Mouse (Mus musculus) heart, postnatal 0 days (tissue): Measurements from ENCODE around the gene Defb15. TPM values are rescaled to one million over a fixed set of nuclear protein-coding genes. Genes with fewer than 3 reads are reported as not detected.
"Not testable (repeated sequence)": the region's sequence is repeated elsewhere in the genome, so short reads cannot be mapped to it uniquely, and the experiment has no call there.

Source experiments
- ATAC-seq: fragments of 200-750 bp; cut with Nextera tagmentation; 2 replicates; pipeline ENCODE4 v1.8.0; 2017; ENCODE audit warnings: low read depth, moderate number of reproducible peaks, moderate library complexity; ENCODE audit not compliant: insufficient read depth
- DNase-seq: peaks from one replicate; pipeline ENCODE4 v3.0.0-alpha.2; 2016; ENCODE audit warnings: low spot score
- H3K27ac ChIP-seq: fragments of 300-500 bp; sonication (generic); 2 replicates; pipeline ENCODE4 v1.5.1; 2014; ENCODE audit warnings: low read depth, mild to moderate bottlenecking
- H3K27me3 ChIP-seq: fragments of 300-500 bp; sonication (generic); 2 replicates; pipeline ENCODE4 v1.6.1; 2014; ENCODE audit warnings: low read length, mixed read lengths; ENCODE audit not compliant: control insufficient read depth, insufficient read depth
- H3K36me3 ChIP-seq: fragments of 300-500 bp; sonication (generic); replicated peaks from 2 replicates; pipeline ENCODE4 v1.6.1; 2014; ENCODE audit warnings: low read length, mixed read lengths; ENCODE audit not compliant: control insufficient read depth, insufficient read depth
- H3K4me1 ChIP-seq: fragments of 300-500 bp; sonication (generic); 2 replicates; pipeline ENCODE4 v1.6.1; 2014; ENCODE audit warnings: antibody characterized with exemption; ENCODE audit not compliant: control insufficient read depth, insufficient read depth
- H3K4me2 ChIP-seq: fragments of 300-500 bp; sonication (generic); 2 replicates; pipeline ENCODE4 v1.6.1; 2014; ENCODE audit warnings: low read depth, mild to moderate bottlenecking, low read length, moderate library complexity
- H3K4me3 ChIP-seq: fragments of 300-500 bp; sonication (generic); 2 replicates; pipeline ENCODE4 v1.5.1; 2014; ENCODE audit warnings: low read depth, low read length
- H3K9ac ChIP-seq: fragments of 300-500 bp; sonication (generic); replicated peaks from 2 replicates; pipeline ENCODE4 v1.6.1; 2014; ENCODE audit warnings: low read depth, low read length, mixed read lengths
- H3K9me3 ChIP-seq: fragments of 300-500 bp; sonication (generic); replicated peaks from 2 replicates; pipeline ENCODE4 v1.6.1; 2016; ENCODE audit warnings: low read length; ENCODE audit not compliant: control insufficient read depth
- CTCF ChIP-seq: IDR thresholded peaks from 2 replicates; pipeline ENCODE4 v1.5.1; 2016; ENCODE audit warnings: antibody characterized with exemption, control low read depth, low read depth
- EP300 ChIP-seq: IDR thresholded peaks from 2 replicates; pipeline ENCODE4 v1.6.1; 2016; ENCODE audit warnings: antibody characterized with exemption, low read depth
- WGBS: fragments of 180-500 bp; shearing (Covaris S2); extraction: QIAGEN DNeasy Blood & Tissue Kit; methylation state at CpG from one replicate; pipeline ENCODE4 v1.1.7; 2014; 5-methylcytosine and 5-hydroxymethylcytosine counted together
- polyA plus RNA-seq: library from polyadenylated mRNA; unstranded; fragments of >200 nt; fragmentation: Nextera tagmentation; extraction: Ambion mirVana; gene quantifications from 2 replicates; pipeline ENCODE4 v1.2.1, GENCODE M21; 2015
- total RNA-seq: library from RNA; depleted of rRNA; stranded (reverse); fragments of >200 nt; gene quantifications from 2 replicates; pipeline ENCODE4 v1.2.3, GENCODE M21; 2014; ENCODE audit warnings: low replicate concordance

Gene Defb15
- total and polyA plus RNA-seq, 2 experiments from 2014 or later, result not detected

- Histone ChIP-seq H3K4me1 (no peaks in the 10 kb centered on the region), H3K9me3 (no peaks in the 10 kb centered on the region), H3K27me3 (no peaks in the 10 kb centered on the region), H3K9ac (no peak overlapping the region), H3K36me3 (no peaks in the 10 kb centered on the region), H3K27ac (no peak overlapping the region), H3K4me3 (no peak overlapping the region), H3K4me2 (no peak overlapping the region)
- no peak for DNase-seq
- 76% methylated on average over 3 of the region's 3 CpGs for WGBS
- TF ChIP-seq EP300 (no peak), CTCF (no peak)
- no peak for ATAC-seq
These were observed 23.8 kb upstream of the Defb15 start for GRCm38 (mm10) chr8:21956336-21956735.

- Histone ChIP-seq H3K27ac (no peak overlapping the region), H3K4me3 (no peak overlapping the region), H3K4me2 (no peak overlapping the region), H3K9me3 (no peaks in the 10 kb centered on the region), H3K9ac (no peak overlapping the region), H3K36me3 (no peaks in the 10 kb centered on the region), H3K27me3 (no peaks in the 10 kb centered on the region), H3K4me1 (no peaks in the 10 kb centered on the region)
- TF ChIP-seq CTCF (peak; percentile 60), EP300 (no peak)
- ATAC-seq (no peak), DNase-seq (no peak)
- WGBS, result 5% methylated on average over 9 of the region's 9 CpGs
These were observed 22.8 kb upstream of the Defb15 start for GRCm38 (mm10) chr8:21955321-21955720.

- no peak overlapping the region for H3K9ac ChIP-seq
- DNase-seq (no peak), ATAC-seq (no peak)
- H3K4me1 ChIP-seq, result no peaks in the 10 kb centered on the region
- H3K4me2 ChIP-seq, result no peak overlapping the region
- H3K4me3 ChIP-seq, result no peak overlapping the region
- H3K27me3 ChIP-seq, result no peaks in the 10 kb centered on the region
- H3K9me3 ChIP-seq, result no peaks in the 10 kb centered on the region
- 64% methylated on average over 9 of the region's 9 CpGs for WGBS
- H3K36me3 ChIP-seq, result no peaks in the 10 kb centered on the region
- no peak overlapping the region for H3K27ac ChIP-seq
- TF ChIP-seq CTCF (no peak), EP300 (no peak)
These were observed 15.0 kb upstream of the Defb15 start for GRCm38 (mm10) chr8:21947311-21948017.

GRCm38 (mm10) chr8:21946462-21946861 lies 14.0 kb upstream of the Defb15 start, which contains the start of gene Defb13:
TSS of gene Defb13 (plus strand) at chr8:21946762.
- H3K9me3 ChIP-seq, result no peaks in the 10 kb centered on the region
- H3K27ac ChIP-seq, result no peak within 1 kb of the TSS
- ATAC-seq (no peak), DNase-seq (no peak)
- H3K4me2 ChIP-seq, result no peak within 1 kb of the TSS
- H3K4me1 ChIP-seq, result no peaks in the 10 kb centered on the region
- TF ChIP-seq CTCF (no peak), EP300 (no peak)
- WGBS, result 82% methylated on average over 6 of the region's 6 CpGs
- no peaks in the 10 kb centered on the region for H3K27me3 ChIP-seq
- H3K36me3 ChIP-seq, result no peaks in the 10 kb centered on the region
- H3K9ac ChIP-seq, result no peak within 1 kb of the TSS
- H3K4me3 ChIP-seq, result no peak within 1 kb of the TSS

GRCm38 (mm10) chr8:21938052-21938451 lies 5.5 kb upstream of the Defb15 start, which contains the start of gene Defb35:
TSS of gene Defb35 (plus strand) at chr8:21938352.
- H3K4me1 ChIP-seq, H3K27me3 ChIP-seq, H3K4me3 ChIP-seq, H3K27ac ChIP-seq, H3K9ac ChIP-seq, DNase-seq, H3K9me3 ChIP-seq, ATAC-seq, H3K4me2 ChIP-seq, H3K36me3 ChIP-seq: not testable (repeated sequence)
- whole genome bisulfite sequencing, result 78% methylated on average over 4 of the region's 4 CpGs

GRCm38 (mm10) chr8:21930754-21931153 lies 1.8 kb downstream of the Defb15 start:
- H3K4me3 ChIP-seq, H3K4me1 ChIP-seq, ATAC-seq, H3K27ac ChIP-seq, DNase-seq, H3K27me3 ChIP-seq, H3K9me3 ChIP-seq, H3K9ac ChIP-seq, H3K36me3 ChIP-seq, H3K4me2 ChIP-seq: not testable (repeated sequence)
- 65% methylated on average over 3 of the region's 3 CpGs for WGBS
